Mouse (Mus musculus): ENCODE results near the gene Gosr1.
"Not testable (repeated sequence)": the region's sequence is repeated elsewhere in the genome, so short reads cannot be mapped to it uniquely, and the experiment has no call there.

Gosr1 gene

DNA sequence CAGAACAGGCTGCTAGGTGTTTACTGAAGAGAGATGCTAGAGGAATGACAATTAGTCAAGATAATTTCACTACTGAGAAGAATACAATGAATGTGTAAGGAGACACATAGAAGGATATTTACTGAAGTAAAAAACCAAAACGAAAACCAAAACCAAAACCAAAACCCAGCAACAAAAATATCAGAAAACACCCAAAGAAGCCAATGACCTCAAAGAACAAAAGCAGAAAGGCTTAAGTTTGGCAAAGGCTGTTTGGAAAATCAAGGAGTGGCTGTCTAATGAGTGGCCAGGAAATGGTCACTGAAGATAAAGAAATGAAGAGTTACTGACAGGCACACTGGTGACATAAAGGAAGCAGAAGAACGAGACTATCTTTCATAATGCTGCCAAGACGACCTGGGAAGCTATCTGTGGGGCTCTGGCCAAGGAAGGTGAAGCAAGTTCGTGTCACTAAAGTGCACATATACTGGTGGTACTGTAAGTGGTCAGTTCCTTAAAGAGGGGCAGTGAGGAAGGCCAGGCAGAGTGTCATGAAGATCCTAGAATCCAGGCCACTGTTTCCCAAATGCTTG, 27.5 kb downstream of the Gosr1 start:
- DNase-seq (ENCODE audit: low spot score): no peak

DNA sequence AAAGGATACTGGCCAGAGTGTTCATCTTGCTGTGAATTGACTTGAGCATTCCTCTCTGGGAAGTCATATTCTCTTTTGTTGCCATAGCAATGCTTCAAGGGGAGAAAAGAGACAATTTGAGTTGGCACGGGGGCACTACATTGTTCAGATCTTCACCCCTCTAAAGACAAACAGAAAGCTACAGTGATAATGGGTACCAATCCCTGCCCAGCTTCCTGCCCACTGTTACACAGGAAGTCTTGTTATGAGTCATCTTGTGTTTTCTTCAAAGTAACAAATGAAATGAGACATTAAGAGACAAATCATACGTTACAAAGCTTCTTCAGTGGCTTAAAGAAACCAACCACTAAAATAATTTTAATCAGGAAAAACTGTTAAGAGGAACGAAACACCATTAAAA, 28.8 kb downstream of the Gosr1 start:
- DNase-seq (ENCODE audit: low spot score): no peak

DNA sequence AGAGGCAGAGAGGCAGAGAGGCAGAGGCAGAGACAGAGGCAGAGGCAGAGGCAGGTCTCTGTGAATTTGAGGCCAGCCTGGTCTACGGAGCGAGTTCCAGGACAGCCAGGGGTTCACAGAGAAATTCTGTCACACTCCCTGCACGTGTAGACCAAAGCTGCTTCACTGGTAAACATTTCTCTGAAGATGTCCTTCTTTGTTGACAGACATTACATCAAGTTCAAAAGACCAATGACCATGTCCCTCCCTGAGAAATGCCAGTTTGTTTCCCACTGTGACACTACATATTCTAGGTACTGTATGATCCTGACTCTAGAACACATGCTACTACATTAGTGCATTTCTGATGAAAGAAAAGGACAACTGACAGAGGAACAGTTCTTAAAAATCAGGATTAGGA, 32.7 kb downstream of the Gosr1 start:
- no peak for DNase-seq (ENCODE audit: low spot score)

DNA sequence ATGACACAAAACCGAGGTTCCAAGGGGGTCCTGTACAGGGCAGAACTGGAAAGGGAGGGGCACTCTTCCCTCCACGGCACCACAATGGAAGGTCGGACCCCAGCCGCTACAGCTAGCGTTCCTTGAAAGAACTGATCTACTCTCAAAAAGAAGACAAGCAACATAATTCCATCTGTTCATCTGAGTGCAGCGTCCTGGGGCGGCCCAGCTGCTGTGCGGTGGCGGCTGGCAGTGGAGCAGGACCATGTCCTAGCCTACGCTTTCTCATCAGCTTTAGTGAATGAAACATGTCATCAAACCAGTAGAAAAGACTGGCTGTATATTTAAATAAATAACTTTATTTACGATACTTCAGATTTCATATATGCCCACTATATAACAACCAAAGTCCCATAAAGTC, 35.3 kb downstream of the Gosr1 start:
- no peak for DNase-seq (ENCODE audit: low spot score)

DNA sequence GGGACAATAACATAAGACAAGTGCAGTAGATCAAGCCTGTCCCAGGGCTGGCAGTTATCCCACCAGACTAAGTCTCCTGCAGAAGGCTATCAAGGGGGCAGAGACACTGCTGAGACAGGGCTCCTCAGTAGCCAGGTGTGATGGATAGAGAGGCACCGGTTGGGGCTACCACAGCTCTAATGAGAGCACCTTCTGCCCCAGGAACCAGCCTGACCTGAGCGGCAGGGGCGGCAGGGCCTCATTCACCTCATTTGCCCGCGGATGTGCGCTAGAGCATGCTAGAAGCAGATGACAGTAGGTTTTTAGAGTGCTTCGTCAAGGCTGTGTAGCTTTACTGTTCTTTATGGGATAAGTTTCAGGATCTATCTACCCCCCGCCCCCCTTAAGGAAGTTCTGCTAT, 39.5 kb downstream of the Gosr1 start:
- DNase-seq (ENCODE audit: low spot score): no peak

DNA sequence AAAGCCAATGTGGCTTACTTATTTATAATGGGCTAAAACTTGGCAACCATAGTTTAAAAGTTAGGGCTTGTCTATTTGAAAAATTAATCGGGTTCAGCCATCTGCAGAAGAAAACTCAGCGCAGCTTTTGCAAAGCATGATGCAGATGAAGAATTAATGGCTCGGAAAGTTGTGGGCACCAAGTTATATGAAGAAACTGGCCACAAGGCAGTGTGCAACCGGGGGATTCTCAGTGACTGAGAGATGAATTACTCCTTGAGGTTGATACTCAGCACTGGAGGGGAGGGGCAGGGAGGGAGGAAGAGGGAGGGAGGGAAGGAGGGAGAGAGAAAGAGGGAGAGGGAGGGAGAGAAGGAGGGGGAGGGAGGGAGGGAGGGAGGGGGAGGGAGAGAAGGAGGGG, 46.4 kb downstream of the Gosr1 start:
- no peak for DNase-seq (ENCODE audit: low spot score)

DNA sequence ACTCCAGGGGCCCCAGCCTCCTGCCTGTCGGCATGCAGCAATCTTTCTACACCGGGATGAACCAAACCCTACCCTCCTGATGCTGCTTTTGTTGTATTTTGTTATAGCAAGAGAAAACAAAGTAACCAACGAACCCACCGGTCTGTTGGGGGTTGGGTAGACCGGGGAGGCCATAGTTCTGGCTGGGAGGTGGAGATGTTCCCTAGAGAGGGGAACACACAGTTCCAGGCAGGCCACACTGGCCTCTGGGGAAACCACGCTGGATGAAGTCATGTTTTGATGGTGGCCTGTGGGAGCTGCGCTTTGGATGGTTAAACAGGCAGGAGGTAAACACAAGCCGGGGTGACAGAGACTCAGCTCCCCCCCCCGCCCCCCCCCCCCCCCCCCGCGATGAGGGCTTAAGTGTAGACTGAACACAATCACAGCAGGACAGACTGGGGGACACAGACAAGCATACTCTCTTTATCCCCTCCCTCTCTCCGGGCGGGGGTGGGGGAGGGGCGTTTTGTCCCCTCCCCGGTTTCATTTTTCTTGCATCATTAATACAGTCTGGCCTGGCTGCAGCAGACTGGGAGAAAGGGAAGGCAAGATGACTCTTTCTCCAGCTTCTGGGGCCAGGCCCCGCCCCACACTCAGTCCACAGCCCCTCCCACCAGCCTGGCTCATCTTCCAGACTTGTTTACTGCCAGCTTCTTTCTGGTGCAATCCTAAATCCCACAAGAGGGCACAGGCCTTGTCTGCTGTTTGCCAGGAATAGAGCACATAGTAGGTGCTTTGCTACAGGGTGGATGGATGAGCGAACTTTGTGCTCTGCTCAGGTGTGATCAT, 53.5 kb downstream of the Gosr1 start:
- no peak for DNase-seq (ENCODE audit: low spot score)

DNA sequence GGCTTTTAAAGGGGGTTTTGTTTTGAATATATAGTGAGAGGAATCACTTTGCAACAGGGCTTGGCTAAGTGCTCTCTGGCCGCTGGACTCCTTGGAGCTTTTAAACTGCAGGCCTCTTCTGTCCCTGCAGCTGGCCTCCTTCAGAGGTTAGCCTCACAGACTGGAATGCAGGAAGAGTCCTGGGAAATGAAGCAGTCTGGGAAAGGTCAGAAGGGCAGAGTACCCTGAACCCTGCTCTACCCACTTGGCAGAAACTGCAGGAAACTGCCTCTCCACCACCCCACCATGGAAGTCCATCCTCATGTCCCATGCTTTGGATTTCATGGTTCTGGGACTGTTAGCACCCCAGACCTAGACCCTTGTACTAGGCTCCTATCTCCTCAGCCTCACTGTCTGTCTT, 54.5 kb downstream of the Gosr1 start:
- DNase-seq (ENCODE audit: low spot score): no peak

DNA sequence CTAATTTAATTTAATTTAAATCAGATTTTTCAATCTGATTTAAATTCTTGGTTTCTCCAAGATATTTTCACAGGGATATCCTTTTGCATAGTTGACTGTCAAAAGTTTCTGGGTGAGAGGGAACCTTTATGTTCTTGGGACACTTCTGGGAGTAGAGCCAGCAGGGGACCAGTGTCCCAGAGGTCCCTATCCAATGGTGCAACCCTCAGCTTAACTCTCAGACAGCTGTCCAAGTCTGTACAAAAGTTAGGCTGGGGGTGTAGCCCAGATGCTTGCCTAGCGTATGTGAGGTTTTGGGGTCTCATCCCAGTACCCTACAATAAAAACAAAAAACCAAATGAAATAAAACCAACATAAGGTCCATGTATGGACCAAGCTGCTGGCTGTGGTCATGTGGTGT, 55.3 kb downstream of the Gosr1 start:
- no peak for DNase-seq (ENCODE audit: low spot score)

DNA sequence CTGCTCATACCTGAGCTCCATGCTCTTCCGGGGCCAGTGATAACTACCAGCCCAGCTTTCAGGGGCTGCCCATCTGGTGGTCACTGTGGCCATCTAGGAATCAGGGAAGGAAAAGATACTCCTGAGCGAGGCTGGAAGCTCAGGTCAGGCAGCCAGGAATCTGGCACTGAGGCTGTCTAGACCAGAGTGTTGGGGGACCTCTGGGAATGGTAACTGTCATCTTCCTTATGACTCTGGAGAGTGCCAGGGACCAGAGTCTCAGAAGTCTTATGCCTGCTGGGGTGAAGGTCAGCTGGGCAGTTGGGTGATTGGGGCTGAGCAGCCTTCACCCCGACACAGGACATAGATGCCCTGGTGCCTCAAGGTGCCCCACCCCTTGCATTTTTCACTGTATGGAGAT, 55.7 kb downstream of the Gosr1 start:
- no peak for DNase-seq (ENCODE audit: low spot score)

DNA sequence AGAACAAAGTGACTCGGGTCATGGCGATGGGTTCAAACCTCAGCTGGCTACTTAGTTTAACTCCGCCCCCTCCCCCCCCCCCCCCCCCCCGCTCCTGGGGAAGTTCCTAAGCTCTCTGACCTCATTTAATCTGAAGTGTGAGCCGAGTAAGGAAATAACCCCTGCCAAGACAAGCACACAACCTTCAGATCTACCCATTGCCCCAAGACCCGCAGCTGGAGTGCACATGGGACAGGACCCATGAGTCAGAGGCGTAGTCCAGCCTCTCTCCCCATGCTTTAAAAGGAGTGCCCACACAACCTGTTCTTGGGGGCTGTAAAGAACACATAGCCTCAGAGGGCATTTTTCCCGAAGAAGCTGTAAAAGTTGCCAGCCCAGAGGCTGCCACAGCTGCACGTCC, 63.8 kb downstream of the Gosr1 start:
- DNase-seq (ENCODE audit: low spot score): no peak

DNA sequence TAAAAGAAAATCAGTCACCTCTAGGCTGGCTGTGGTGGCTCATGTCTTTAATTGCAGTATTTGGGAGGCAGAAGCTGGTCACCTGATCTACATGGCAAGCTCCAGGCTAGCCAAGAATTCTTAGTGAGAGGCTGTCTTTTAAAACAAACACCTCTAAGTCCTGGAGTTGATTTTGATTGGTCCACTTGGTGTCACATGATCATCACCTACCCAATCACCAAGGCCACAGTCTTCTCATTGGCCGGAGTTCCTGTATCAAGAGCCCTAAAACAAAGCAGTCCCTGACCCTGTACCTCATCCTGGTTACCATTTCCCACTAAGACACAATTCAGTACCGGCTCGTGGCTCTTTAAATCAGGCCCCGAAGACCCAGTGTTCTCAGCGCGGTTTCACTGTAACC, 67.6 kb downstream of the Gosr1 start:
- DNase-seq (ENCODE audit: low spot score): peak; percentile 4

DNA sequence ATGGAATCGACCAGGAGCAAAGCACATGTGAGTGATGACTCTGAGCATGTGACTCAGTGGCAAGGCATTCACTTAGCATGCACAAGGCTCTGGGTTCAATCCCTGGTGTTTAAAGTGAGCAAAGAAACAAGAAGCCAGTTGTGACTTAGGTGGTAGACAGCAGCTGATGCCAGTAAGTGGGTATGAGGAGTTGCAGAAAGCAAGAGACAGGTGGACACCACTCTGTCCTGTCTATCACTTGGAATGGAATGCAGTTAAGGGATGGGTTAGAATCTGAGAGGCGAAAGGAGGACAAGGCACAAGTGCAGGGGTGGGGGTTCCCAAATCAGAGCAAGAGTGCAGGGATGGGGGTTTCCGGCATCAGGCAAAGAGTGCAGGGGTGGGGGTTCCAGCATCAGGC, 71.3 kb downstream of the Gosr1 start:
- DNase-seq (ENCODE audit: low spot score): no peak

DNA sequence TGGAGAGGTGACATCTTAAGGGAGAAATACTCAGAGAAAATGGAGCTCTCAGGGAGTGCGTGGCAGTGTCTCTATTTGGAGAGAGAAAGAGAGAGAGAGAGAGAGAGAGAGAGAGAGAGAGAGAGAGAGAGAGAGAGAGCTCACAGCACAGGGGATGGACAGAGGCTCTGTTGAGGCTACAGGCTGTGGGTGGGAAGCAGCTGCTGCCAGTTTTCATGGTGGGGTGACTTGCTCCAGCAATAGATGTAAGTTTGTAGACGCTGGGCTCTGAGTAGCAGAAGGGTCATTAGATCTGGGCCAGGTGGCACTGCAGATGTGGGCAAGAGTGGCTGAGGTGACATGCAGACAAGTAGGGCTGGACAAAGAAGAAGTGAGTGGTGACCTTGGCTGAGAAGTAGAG, 77.8 kb downstream of the Gosr1 start:
- DNase-seq (ENCODE audit: low spot score): no peak

DNA sequence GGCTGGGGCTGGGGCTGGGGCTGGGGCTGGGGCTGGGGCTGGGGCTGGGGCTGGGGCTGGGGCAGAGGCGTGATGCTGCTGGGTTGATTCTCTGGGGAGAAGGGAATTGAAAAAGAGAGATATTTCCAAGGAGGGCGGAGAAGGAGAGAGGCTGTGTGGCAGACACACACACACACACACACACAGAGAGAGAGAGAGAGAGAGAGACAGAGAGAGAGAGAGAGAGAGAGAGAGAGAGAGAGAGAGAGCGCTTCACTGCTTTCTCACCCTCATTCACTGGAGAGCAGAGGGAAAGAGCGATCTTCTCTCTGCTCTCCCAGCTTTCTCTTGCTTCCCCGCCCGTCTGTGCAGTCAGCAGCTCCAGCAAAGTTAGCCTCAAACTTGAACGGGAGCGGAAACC, 83.9 kb downstream of the Gosr1 start, which contains the start of gene Trarg1:
Trarg1 (plus strand) TSS at position 301 of the 400 bp plus-strand sequence.
- DNase-seq (ENCODE audit: low spot score): not testable (repeated sequence)

All from c-Kit-positive CD71-positive TER-119-positive erythroid progenitor cells, embryonic 14.5 days (primary cell).